Mouse (Mus musculus): ENCODE measurements around the gene Gm5148. TPM values are rescaled to one million over a fixed set of nuclear protein-coding genes. Genes with fewer than 3 reads are reported as not detected.

The Gm5148 gene
- 10.1 and 11.7 TPM in 2 replicates for polyA plus RNA-seq (2015; fragmentation: Nextera tagmentation; extraction: Ambion mirVana)

- no peaks in the 10 kb centered on the region for H3K36me3 ChIP-seq (ENCODE audit: insufficient read depth, low read length)
- 9% methylated on average over 24 of the region's 24 CpGs for WGBS
- DNase-seq (ENCODE audit: low spot score): peak; percentile 95
- H3K27me3 ChIP-seq (replicated peaks; ENCODE audit: insufficient read depth, low read length): no peaks in the 10 kb centered on the region
- H3K4me1 ChIP-seq (ENCODE audit: insufficient read depth, low read depth, low read length): peaks cover 18% of the 10 kb centered on the region; the same call in 1 of the 2 replicates
- peak within 1 kb of the TSS; percentile 39 for H3K9ac ChIP-seq (replicated peaks; ENCODE audit: low read depth)
- TF ChIP-seq EP300 (IDR thresholded peaks at IDR 0.05): peak; percentile 80
- TF ChIP-seq CTCF (IDR thresholded peaks at IDR 0.05): peak; percentile 67
- peak within 1 kb of the TSS; percentile 21 for H3K4me3 ChIP-seq (ENCODE audit: low read depth, low read length)
- peak; percentile 95 for ATAC-seq
- peak within 1 kb of the TSS; percentile 56 for H3K4me2 ChIP-seq (replicated peaks; ENCODE audit: low read depth, low read length)
- H3K27ac ChIP-seq (ENCODE audit: low read length): peak within 1 kb of the TSS; percentile 94
- H3K9me3 ChIP-seq (ENCODE audit: low read length): no peaks in the 10 kb centered on the region
These were observed at the start of gene Gm5148 for GRCm38 (mm10) chr3:37724171-37724804. TSS of gene Gm5148 (minus strand) at chr3:37724490.

- no peaks in the 10 kb centered on the region for H3K36me3 ChIP-seq (ENCODE audit: insufficient read depth, low read length)
- no peak overlapping the region for H3K27ac ChIP-seq (ENCODE audit: low read length)
- H3K4me1 ChIP-seq (ENCODE audit: insufficient read depth, low read depth, low read length): peaks cover 16% of the 10 kb centered on the region
- no peak overlapping the region for H3K4me3 ChIP-seq (ENCODE audit: low read depth, low read length)
- TF ChIP-seq EP300 (IDR thresholded peaks at IDR 0.05): no peak
- H3K4me2 ChIP-seq (replicated peaks; ENCODE audit: low read depth, low read length): no peak overlapping the region
- H3K9me3 ChIP-seq (ENCODE audit: low read length): no peaks in the 10 kb centered on the region
- DNase-seq (ENCODE audit: low spot score) (peak; percentile 36), ATAC-seq (no peak)
- H3K9ac ChIP-seq (replicated peaks; ENCODE audit: low read depth): no peak overlapping the region
- no peaks in the 10 kb centered on the region for H3K27me3 ChIP-seq (replicated peaks; ENCODE audit: insufficient read depth, low read length)
These were observed 46.7 kb upstream of the Gm5148 start for GRCm38 (mm10) chr3:37770951-37771350.

- Histone ChIP-seq H3K9ac (replicated peaks; ENCODE audit: low read depth) (no peak overlapping the region), H3K4me3 (ENCODE audit: low read depth, low read length) (no peak overlapping the region), H3K27ac (ENCODE audit: low read length) (peak overlapping the region; percentile 65), H3K27me3 (replicated peaks; ENCODE audit: insufficient read depth, low read length) (no peaks in the 10 kb centered on the region), H3K36me3 (ENCODE audit: insufficient read depth, low read length) (no peaks in the 10 kb centered on the region), H3K4me1 (ENCODE audit: insufficient read depth, low read depth, low read length) (peaks cover 16% of the 10 kb centered on the region), H3K4me2 (replicated peaks; ENCODE audit: low read depth, low read length) (no peak overlapping the region), H3K9me3 (ENCODE audit: low read length) (no peaks in the 10 kb centered on the region)
- 0 out of 2 replicates have a peak, but pooled peaks have one; percentile 1 for TF ChIP-seq CTCF (IDR thresholded peaks at IDR 0.05)
- TF ChIP-seq EP300 (IDR thresholded peaks at IDR 0.05): peak; percentile 96
- ATAC-seq (peak; percentile 88), DNase-seq (ENCODE audit: low spot score) (peak; percentile 89)
- WGBS: 3% methylated on average over 5 of the region's 5 CpGs
These were observed 45.0 kb upstream of the Gm5148 start for GRCm38 (mm10) chr3:37769268-37769756.

GRCm38 (mm10) chr3:37767147-37768015 lies 43.1 kb upstream of the Gm5148 start:
- no peak for TF ChIP-seq EP300 (IDR thresholded peaks at IDR 0.05)
- TF ChIP-seq CTCF (IDR thresholded peaks at IDR 0.05): no peak
- WGBS: 30% methylated on average over 12 of the region's 12 CpGs
- H3K4me2 ChIP-seq (replicated peaks; ENCODE audit: low read depth, low read length): no peak overlapping the region
- ATAC-seq (no peak), DNase-seq (ENCODE audit: low spot score) (peak; percentile 35)
- H3K36me3 ChIP-seq (ENCODE audit: insufficient read depth, low read length): no peaks in the 10 kb centered on the region
- no peak overlapping the region for H3K27ac ChIP-seq (ENCODE audit: low read length)
- H3K9me3 ChIP-seq (ENCODE audit: low read length): no peaks in the 10 kb centered on the region
- H3K4me1 ChIP-seq (ENCODE audit: insufficient read depth, low read depth, low read length): peaks cover 16% of the 10 kb centered on the region
- H3K9ac ChIP-seq (replicated peaks; ENCODE audit: low read depth): no peak overlapping the region
- no peaks in the 10 kb centered on the region for H3K27me3 ChIP-seq (replicated peaks; ENCODE audit: insufficient read depth, low read length)
- no peak overlapping the region for H3K4me3 ChIP-seq (ENCODE audit: low read depth, low read length)

- no peak overlapping the region for H3K9ac ChIP-seq (replicated peaks; ENCODE audit: low read depth)
- H3K4me3 ChIP-seq (ENCODE audit: low read depth, low read length): no peak overlapping the region
- TF ChIP-seq CTCF (IDR thresholded peaks at IDR 0.05) (no peak), EP300 (IDR thresholded peaks at IDR 0.05) (no peak)
- DNase-seq (ENCODE audit: low spot score): no peak
- no peak overlapping the region for H3K27ac ChIP-seq (ENCODE audit: low read length)
- H3K36me3 ChIP-seq (ENCODE audit: insufficient read depth, low read length): no peaks in the 10 kb centered on the region
- H3K27me3 ChIP-seq (replicated peaks; ENCODE audit: insufficient read depth, low read length): no peaks in the 10 kb centered on the region
- H3K4me2 ChIP-seq (replicated peaks; ENCODE audit: low read depth, low read length): no peak overlapping the region
- H3K9me3 ChIP-seq (ENCODE audit: low read length): no peaks in the 10 kb centered on the region
- peaks cover 16% of the 10 kb centered on the region for H3K4me1 ChIP-seq (ENCODE audit: insufficient read depth, low read depth, low read length)
- 0 out of 2 replicates have a peak, but pooled peaks have one; percentile 18 for ATAC-seq
- WGBS: 44% methylated on average over 4 of the region's 4 CpGs
These were observed 42.3 kb upstream of the Gm5148 start for GRCm38 (mm10) chr3:37766628-37767027.

- DNase-seq (ENCODE audit: low spot score): no peak
- Histone ChIP-seq H3K4me1 (ENCODE audit: insufficient read depth, low read depth, low read length) (peaks cover 16% of the 10 kb centered on the region), H3K4me2 (replicated peaks; ENCODE audit: low read depth, low read length) (no peak overlapping the region), H3K27me3 (replicated peaks; ENCODE audit: insufficient read depth, low read length) (no peaks in the 10 kb centered on the region), H3K9me3 (ENCODE audit: low read length) (no peaks in the 10 kb centered on the region), H3K9ac (replicated peaks; ENCODE audit: low read depth) (no peak overlapping the region), H3K36me3 (ENCODE audit: insufficient read depth, low read length) (no peaks in the 10 kb centered on the region), H3K4me3 (ENCODE audit: low read depth, low read length) (no peak overlapping the region), H3K27ac (ENCODE audit: low read length) (no peak overlapping the region)
- ATAC-seq: no peak
- TF ChIP-seq CTCF (IDR thresholded peaks at IDR 0.05): no peak
- no peak for TF ChIP-seq EP300 (IDR thresholded peaks at IDR 0.05)
- WGBS: 78% methylated on average over 5 of the region's 5 CpGs
These were observed 41.7 kb upstream of the Gm5148 start for GRCm38 (mm10) chr3:37765971-37766370.

All from lung, postnatal 0 days (tissue).